Mouse (Mus musculus): Measurements from ENCODE around the gene Pign. TPM values are rescaled to one million over a fixed set of nuclear protein-coding genes. Genes with fewer than 3 reads are reported as not detected.

The Pign gene
- total RNA-seq (2014; rRNA removed) (21.5 and 22.8 TPM in 2 replicates), polyA plus RNA-seq (2015; fragmentation: Nextera tagmentation; extraction: Ambion mirVana) (3.0 and 5.8 TPM in 2 replicates)

DNA sequence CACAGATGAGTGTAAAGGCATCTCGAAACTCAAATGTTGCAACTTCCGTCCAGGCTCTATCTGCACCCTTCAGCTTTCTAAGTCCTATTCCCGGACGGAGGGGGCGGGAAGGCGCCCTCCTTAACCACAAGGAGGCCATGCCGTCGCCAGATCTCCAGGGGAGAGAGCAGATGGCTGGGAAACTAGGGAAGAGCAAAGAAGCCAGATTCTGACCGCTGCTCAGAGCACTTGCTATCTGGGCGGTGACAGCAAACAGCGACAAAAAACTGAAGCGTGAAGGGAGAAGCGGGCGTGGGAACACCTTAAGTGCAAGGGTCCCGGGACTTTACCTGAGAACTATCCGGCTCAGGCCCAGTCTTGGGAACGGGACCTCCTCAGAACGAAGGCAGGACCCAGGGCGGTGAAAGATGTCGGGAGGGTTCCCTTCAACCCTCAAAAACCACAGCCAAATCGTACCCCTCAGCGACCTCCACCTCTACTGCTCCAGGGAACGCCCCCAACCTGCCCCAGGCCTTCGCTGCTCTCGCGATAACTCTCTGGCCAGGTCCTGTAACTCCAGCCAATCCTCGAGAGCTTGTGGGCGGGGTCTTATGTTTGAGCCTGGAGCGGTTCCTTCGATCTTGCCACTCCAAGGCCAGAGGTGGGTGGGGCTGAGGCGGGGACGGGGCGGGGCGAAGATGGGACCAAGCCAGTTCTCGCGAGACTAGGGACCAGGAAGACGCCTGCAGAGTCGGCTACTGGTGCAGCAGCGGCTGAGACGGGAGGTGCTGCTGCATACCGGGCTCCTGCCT lies at the start of gene Pign, which contains the start of gene Relch:
TSS of gene Pign (minus strand) at position 507 of the 791 bp plus-strand sequence.
TSS of gene Relch (plus strand) at position 691 of the 791 bp plus-strand sequence.
- peak; percentile 99 for DNase-seq

DNA sequence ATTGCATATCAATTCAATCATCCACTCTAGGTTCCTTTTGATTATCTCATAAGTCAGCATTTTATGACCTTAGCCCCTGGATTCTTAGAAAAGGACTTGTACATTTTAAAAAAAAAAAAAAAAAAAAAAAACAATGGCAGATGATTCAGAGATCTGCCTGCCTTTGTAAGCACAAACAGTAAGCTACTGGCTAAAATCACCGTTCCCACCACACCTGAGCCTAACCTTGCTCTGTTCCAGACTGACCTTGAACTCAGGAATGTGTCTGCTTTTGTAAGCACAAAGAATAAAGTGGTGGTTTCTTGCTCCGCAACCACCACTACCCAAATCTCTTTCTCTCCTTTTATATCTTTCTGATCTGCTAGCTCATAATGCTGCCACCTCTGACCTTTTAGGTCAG lies 49.3 kb upstream of the Pign start:
- H3K4me3 ChIP-seq (ENCODE audit: low read depth, low read length): no peak overlapping the region
- peaks cover 24% of the 10 kb centered on the region for H3K36me3 ChIP-seq (ENCODE audit: insufficient read depth)
- no peak overlapping the region for H3K27ac ChIP-seq (ENCODE audit: low read depth, low read length)
- DNase-seq: no peak
- no peaks in the 10 kb centered on the region for H3K4me1 ChIP-seq (ENCODE audit: insufficient read depth)
- 94% methylated on average over 2 of the region's 2 CpGs for WGBS
- H3K27me3 ChIP-seq (ENCODE audit: insufficient read depth, low read length): no peaks in the 10 kb centered on the region
- no peaks in the 10 kb centered on the region for H3K9me3 ChIP-seq (ENCODE audit: low read length)
- H3K9ac ChIP-seq: no peak overlapping the region
- H3K4me2 ChIP-seq (ENCODE audit: low read depth): no peak overlapping the region
- no peak for TF ChIP-seq CTCF (IDR thresholded peaks at IDR 0.05; ENCODE audit: low read depth)
- ATAC-seq: no peak

More for the DNA sequence above, at the start of gene Pign, which contains the start of gene Relch:
- ATAC-seq: peak; percentile 98
- peak; percentile 45 for TF ChIP-seq CTCF (IDR thresholded peaks at IDR 0.05; ENCODE audit: low read depth)
- H3K4me2 ChIP-seq (ENCODE audit: low read depth): peak within 1 kb of the TSS; percentile 92
- H3K36me3 ChIP-seq (ENCODE audit: insufficient read depth): no peaks in the 10 kb centered on the region
- peak within 1 kb of the TSS; percentile 94 for H3K27ac ChIP-seq (ENCODE audit: low read depth, low read length)
- H3K9ac ChIP-seq: peak within 1 kb of the TSS; percentile 96
- H3K4me3 ChIP-seq (ENCODE audit: low read depth, low read length): peak within 1 kb of the TSS; percentile 95
- peaks cover 25% of the 10 kb centered on the region for H3K4me1 ChIP-seq (ENCODE audit: insufficient read depth)
- no peaks in the 10 kb centered on the region for H3K9me3 ChIP-seq (ENCODE audit: low read length)
- no peaks in the 10 kb centered on the region for H3K27me3 ChIP-seq (ENCODE audit: insufficient read depth, low read length)
- 2% methylated on average over 41 of the region's 41 CpGs for WGBS

DNA sequence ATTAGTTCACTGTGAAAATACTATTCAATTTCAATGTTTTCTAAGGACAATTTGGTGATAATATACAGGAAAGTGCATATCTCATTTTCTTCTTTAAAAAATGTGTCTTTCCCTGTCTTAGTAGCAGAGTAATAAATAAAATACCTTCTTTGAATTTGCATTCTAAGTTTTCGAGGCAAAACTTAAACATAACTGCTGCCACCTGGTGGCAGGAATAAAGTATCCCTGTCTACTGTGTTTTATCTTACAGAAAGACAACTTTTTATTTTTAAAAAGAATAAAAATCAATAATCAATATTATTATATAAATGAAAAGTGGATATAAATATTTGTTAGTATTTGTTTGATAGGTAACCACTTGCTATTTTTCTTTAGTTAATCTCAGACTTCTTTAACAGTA lies 47.8 kb upstream of the Pign start:
- peak; percentile 54 for TF ChIP-seq CTCF (IDR thresholded peaks at IDR 0.05; ENCODE audit: low read depth)
- Histone ChIP-seq H3K36me3 (ENCODE audit: insufficient read depth) (peaks cover 34% of the 10 kb centered on the region), H3K27ac (ENCODE audit: low read depth, low read length) (no peak overlapping the region), H3K4me3 (ENCODE audit: low read depth, low read length) (no peak overlapping the region), H3K4me2 (ENCODE audit: low read depth) (no peak overlapping the region), H3K9ac (no peak overlapping the region), H3K9me3 (ENCODE audit: low read length) (no peaks in the 10 kb centered on the region), H3K4me1 (ENCODE audit: insufficient read depth) (no peaks in the 10 kb centered on the region), H3K27me3 (ENCODE audit: insufficient read depth, low read length) (no peaks in the 10 kb centered on the region)
- ATAC-seq (no peak), DNase-seq (peak; percentile 67)
- 22% methylated on average over 1 of the region's 1 CpGs for WGBS

DNA sequence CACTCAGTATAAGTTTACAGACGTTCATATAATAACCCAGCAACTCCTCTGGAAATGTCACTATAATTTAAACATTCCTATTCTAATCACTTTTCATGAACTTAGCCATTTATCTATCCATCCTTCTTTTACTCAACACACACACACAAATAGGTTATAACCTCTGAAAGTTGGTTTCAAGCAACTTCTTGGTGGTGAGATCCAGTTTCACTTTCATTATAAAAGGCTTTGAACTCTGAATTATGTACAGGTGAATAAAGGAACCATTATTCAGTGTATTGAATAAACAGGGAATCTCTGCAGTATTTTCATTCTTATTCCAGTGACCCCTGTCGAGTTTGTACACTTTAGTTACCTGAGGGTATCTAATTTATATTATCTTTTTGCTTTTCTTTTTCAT lies 45.9 kb upstream of the Pign start:
- Histone ChIP-seq H3K4me3 (ENCODE audit: low read depth, low read length) (no peak overlapping the region), H3K27me3 (ENCODE audit: insufficient read depth, low read length) (no peaks in the 10 kb centered on the region), H3K4me2 (ENCODE audit: low read depth) (no peak overlapping the region), H3K9me3 (ENCODE audit: low read length) (no peaks in the 10 kb centered on the region), H3K36me3 (ENCODE audit: insufficient read depth) (peaks cover 32% of the 10 kb centered on the region), H3K4me1 (ENCODE audit: insufficient read depth) (no peaks in the 10 kb centered on the region), H3K27ac (ENCODE audit: low read depth, low read length) (no peak overlapping the region), H3K9ac (no peak overlapping the region)
- DNase-seq: no peak
- no peak for ATAC-seq
- WGBS: 78% methylated on average over 2 of the region's 2 CpGs
- TF ChIP-seq CTCF (IDR thresholded peaks at IDR 0.05; ENCODE audit: low read depth): no peak

DNA sequence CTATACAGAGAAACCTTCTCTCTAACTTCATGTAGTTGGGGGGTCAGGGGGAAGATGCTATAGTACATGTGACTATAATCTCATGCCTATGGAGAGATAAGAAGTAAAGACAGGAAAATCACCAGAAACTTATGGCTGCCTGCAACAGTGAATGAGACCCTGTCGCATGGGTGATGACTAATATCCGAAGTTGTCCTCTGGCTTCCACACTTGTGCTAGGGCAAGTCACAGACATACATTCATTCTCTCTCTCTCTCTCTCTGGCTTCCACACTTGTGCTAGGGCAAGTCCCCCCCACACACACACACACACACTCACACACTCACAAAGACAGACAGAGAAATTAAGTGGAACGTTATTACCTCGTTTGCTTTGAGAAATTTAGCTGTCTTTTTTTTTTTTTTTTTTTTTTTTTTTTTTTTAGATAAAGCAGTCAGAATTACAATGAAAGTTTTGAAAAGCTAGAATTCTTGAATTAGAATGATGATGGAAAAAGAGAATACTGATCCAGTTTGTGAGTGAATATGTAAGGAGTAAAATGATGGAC lies 37.6 kb upstream of the Pign start:
- ATAC-seq (no peak), DNase-seq (no peak)
- no peaks in the 10 kb centered on the region for H3K27me3 ChIP-seq (ENCODE audit: insufficient read depth, low read length)
- H3K36me3 ChIP-seq (ENCODE audit: insufficient read depth): peaks cover 10% of the 10 kb centered on the region
- H3K4me1 ChIP-seq (ENCODE audit: insufficient read depth): no peaks in the 10 kb centered on the region
- H3K4me3 ChIP-seq (ENCODE audit: low read depth, low read length): no peak overlapping the region
- H3K9me3 ChIP-seq (ENCODE audit: low read length): no peaks in the 10 kb centered on the region
- TF ChIP-seq CTCF (IDR thresholded peaks at IDR 0.05; ENCODE audit: low read depth): no peak
- no peak overlapping the region for H3K9ac ChIP-seq
- no peak overlapping the region for H3K27ac ChIP-seq (ENCODE audit: low read depth, low read length)
- H3K4me2 ChIP-seq (ENCODE audit: low read depth): no peak overlapping the region
- WGBS: 80% methylated on average over 4 of the region's 4 CpGs

DNA sequence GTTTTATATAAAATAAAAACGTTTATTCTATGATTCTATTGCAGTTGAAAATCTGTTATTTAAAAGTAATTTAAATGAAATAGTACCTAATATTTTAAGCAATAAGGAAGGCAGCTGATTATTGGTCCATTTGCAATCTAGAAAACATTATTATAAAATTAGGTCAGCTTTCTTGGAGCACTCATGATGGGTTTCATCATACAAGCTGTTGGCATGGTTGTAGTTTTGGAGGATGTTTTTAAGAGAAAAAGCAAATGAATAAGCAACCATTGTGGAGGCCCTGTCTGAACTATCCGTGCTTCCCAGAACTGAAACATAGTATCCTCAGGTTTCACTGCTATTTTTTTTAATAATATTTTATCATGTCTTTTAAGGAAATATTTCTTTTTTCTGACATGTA lies 32.1 kb upstream of the Pign start:
- WGBS: 89% methylated on average over 2 of the region's 2 CpGs
- Histone ChIP-seq H3K4me2 (ENCODE audit: low read depth) (no peak overlapping the region), H3K9ac (no peak overlapping the region), H3K27me3 (ENCODE audit: insufficient read depth, low read length) (no peaks in the 10 kb centered on the region), H3K4me3 (ENCODE audit: low read depth, low read length) (no peak overlapping the region), H3K27ac (ENCODE audit: low read depth, low read length) (no peak overlapping the region), H3K4me1 (ENCODE audit: insufficient read depth) (no peaks in the 10 kb centered on the region), H3K9me3 (ENCODE audit: low read length) (no peaks in the 10 kb centered on the region), H3K36me3 (ENCODE audit: insufficient read depth) (peaks cover 4% of the 10 kb centered on the region; the same call in 1 of the 2 replicates)
- no peak for DNase-seq
- ATAC-seq: no peak
- no peak for TF ChIP-seq CTCF (IDR thresholded peaks at IDR 0.05; ENCODE audit: low read depth)

DNA sequence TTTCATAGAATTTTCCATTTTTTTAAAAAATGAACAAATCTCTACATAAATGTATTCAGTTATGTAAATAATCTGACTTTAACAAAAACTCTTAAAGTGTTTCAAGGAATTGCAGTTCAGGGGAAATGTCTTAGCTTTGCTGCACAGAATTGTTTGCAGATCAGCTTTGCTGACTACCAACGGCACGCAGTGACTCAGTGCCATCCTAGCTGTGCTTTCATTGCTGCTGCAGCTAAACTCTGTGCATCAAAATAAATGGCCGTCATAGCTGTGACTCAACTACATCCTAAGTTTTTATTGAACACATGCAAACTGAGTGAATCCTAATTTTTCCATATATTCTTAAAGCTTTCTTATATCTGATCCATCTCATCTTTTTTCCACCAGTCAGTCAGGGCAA lies 22.0 kb upstream of the Pign start:
- TF ChIP-seq CTCF (IDR thresholded peaks at IDR 0.05; ENCODE audit: low read depth): no peak
- Histone ChIP-seq H3K27ac (ENCODE audit: low read depth, low read length) (no peak overlapping the region), H3K36me3 (ENCODE audit: insufficient read depth) (no peaks in the 10 kb centered on the region), H3K4me1 (ENCODE audit: insufficient read depth) (no peaks in the 10 kb centered on the region), H3K9me3 (ENCODE audit: low read length) (no peaks in the 10 kb centered on the region), H3K4me2 (ENCODE audit: low read depth) (no peak overlapping the region), H3K4me3 (ENCODE audit: low read depth, low read length) (no peak overlapping the region), H3K9ac (no peak overlapping the region), H3K27me3 (ENCODE audit: insufficient read depth, low read length) (no peaks in the 10 kb centered on the region)
- WGBS: 84% methylated on average over 3 of the region's 3 CpGs
- DNase-seq (no peak), ATAC-seq (no peak)
